Mouse (Mus musculus) heart, postnatal 14 days (tissue): ENCODE results near the gene Rpl18a. TPM values are rescaled to one million over a fixed set of nuclear protein-coding genes. Genes with fewer than 3 reads are reported as not detected.

Experiments used
- DNase-seq, 2 experiments: peaks; one replicate each; pipeline ENCODE4 v3.0.0; 2021 to 2022
- intact Hi-C: fragments of 180-260 bp; cut with DNase I; formaldehyde crosslinking; loops from one replicate; pipeline ENCODE4 v1.15.1; 2025
- total RNA-seq, 2 experiments: library from RNA; stranded (reverse); gene quantifications; 2 replicates each; pipeline ENCODE4 v1.2.3; 2021

Rpl18a gene
- total RNA-seq, 2 experiments from 2014 or later: 901 to 988 TPM

DNA sequence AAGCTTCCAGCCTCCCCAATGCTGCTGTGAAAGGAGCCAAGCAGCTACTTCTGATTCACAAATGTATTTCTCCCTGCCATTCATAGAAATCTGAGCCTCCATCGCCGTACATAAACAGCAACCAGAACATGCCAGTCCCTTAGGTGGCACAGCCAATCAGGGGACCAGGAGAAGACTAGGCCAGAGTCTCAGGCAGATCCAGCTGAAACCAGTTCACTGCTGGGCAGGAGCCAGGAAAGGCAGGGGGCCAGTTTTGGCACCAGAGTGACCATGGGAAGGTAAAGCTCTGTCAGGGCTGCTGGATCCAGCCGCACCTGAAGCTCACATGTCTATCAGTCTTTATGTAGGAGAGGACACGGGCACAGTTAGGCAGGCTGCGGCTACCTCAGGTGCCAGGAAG is 6.6 kb downstream of the Rpl18a start:
- intact Hi-C loops: loop anchor here (10.0 kb wide), 1 partner anchor 594 kb away; the partner anchor contains the start of genes Ano8 and Gtpbp3
- no peak for DNase-seq

DNA sequence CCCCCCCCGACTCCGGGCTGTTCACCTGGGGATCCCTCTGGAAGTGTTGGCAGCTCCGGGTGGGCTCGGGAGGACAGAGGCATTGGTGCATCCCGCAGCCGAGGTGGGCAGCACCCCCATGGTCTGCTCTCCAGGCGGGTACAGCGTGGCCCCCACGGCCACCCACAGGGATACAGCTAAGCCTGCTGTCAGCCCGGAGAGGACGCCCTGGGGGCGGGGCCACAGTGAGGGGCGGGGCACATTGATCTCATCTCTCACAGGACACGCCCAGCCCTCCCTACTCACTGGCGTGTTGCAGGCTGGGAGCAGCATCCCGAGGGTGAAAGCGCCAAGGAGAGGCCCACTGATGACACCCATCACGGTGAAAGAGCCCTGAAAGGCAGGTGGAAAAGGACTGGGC is 9.5 kb downstream of the Rpl18a start:
- intact Hi-C loops: no loop called here
- no peak for DNase-seq

DNA sequence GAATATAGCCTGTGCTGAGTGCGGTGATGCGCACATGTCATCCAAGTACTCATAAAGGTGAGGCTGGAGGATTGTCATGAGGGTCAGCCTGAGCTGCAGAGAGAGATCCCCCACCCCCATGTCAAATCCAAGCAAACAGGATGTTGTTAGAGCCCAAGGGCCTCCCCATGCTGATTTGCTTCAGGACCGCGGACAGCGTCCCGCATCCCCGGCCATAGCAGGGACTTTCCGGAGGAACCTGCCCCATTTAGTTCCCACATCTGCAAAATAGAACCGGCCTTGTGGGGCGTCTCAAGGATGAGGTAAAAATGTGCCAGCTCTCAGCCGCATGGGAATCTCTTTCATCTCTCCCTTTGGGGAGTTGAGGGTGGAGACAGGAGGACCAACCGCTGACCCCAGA is 11.6 kb downstream of the Rpl18a start:
- DNase-seq: peak; percentile 57 to 68
- intact Hi-C loops: no loop called here

DNA sequence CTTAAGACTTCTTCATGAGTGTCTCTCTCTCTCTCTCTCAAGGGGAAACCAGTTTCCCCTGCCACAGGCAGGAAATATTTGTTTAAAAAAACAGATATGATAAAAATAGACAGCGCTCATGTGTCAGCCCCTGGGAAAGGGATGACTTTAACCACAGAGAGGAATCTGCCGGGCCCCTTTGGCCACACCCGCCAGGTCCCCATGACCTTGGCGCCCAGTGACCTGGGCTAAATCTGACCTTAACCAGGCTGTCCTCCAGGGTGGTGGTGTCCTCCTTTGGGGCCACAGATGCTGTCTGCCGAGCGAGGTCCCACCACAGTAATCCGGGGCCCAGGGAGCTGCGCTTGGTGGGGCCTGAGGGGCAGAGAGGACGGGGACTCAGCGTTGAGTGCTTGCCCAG is 12.5 kb downstream of the Rpl18a start:
- DNase-seq: no peak
- intact Hi-C loops: no loop called here

DNA sequence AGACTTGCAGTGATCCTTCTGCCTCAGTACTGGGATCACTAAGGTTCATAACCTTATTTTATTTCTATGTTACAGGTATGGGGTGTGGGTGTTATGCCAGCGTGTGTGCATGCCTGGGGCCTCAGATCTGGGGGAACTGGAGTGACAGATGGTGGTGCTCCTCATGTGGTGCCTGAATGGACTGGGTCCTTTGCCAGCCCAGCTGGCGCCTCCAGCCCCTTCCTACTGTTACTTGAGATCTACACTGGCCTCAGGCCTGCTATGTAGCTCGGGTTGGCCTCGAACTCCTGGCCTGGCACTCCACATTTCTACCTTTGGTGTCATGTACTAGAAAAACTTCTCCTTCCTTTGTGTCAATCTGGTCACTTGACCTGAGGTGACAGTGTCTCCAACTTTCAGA is 13.0 kb downstream of the Rpl18a start:
- no peak for DNase-seq
- intact Hi-C loops: no loop called here

DNA sequence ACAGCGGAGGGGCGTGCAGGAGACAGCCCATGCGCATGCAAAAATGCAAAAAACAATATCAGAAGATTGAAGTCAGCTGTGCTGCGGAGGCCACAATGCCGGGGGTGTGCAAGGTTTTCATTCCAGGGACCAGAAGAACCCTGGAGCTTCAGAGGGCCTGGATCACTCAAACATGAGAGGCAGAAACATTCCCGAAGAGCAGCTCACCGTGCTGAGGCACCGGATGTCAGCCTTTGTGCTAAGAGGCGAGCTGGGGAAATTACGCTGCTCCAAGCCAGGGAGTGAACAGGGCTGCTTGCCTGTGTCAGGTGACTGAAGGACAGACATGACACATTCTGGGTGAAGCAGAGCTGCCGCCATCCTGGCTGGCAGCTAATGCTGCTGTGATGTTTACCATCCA is 16.7 kb downstream of the Rpl18a start:
- DNase-seq: no peak
- intact Hi-C loops: no loop called here

DNA sequence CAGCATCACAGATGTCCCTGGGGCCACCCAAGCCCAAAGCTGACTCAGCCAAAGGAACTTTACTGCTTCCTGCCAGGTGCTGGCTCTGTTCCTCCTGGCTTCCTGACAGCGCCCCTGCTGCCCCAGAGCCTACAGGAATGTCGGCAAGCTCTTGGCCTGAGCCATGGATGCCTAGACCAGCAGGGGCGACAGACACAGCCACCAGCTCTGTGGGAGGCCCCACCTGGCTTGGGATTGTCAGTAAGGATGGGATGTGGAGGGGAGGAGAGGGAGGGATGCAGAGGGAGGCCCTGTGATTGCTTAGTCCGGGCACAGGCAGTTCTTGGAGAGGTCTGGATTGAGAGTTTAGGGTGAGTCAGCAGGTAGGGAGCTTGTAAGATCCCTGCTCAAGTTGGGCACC is 17.1 kb downstream of the Rpl18a start:
- DNase-seq: peak; percentile 57 to 74
- intact Hi-C loops: no loop called here

DNA sequence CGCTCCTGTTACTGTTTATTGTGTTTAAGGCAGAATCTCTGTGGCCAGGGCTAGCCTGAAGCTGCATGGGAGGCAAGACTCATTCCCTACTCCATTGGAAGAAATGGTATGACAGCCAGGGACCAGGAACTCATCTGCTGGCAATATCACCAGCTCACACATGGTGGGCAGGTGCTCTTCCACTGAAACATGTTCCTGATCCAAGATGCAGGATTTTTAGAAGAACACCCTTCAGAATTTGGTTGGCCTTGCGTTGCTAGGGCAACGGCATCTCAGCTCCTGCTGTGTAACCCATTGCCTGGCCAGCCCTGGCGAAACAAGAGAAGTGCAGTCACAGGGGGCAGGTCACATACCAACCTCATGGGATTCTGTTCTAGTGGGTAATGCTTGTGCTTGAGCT is 17.7 kb downstream of the Rpl18a start:
- intact Hi-C loops: no loop called here
- no peak for DNase-seq

DNA sequence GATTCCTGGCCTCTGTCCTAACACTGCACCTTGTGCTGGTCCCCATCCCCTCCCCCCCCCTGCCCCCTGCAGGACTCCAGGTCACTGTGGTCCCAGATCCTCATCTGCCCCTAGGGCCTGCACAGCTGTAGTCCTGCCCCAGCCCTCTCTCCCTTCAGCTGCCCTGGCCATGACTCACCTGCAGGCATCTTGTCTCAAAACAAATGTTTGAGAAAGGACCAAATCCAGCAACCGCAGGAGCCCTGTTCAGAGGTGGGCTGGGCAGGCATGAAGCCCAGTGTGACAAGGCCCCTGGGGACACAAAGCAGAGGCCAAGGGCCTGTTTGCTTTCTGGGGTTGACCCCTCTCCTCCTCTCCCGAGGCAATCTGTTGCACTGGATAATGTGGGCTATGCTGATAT is 19.0 kb downstream of the Rpl18a start:
- DNase-seq: no peak
- intact Hi-C loops: no loop called here

DNA sequence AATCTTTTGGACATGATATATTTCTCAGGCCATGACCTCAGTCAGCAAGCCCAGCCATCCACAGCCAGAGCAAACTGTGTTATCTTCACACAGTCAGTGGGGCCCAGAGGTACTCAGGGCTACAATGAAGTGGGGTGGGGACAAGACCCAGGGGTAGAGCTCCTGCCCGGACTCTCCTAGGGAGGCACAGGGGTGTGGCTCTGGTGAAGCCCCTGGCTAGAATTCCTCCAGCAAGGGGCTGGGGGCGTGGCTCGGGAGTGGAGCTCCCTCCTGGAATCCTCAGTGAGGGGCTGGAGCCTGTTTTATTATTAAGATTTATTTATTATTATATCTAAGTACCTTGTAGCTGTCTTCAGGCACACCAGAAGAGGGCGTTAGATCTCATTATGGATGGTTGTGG is 20.8 kb downstream of the Rpl18a start:
- intact Hi-C loops: no loop called here
- DNase-seq: no peak

DNA sequence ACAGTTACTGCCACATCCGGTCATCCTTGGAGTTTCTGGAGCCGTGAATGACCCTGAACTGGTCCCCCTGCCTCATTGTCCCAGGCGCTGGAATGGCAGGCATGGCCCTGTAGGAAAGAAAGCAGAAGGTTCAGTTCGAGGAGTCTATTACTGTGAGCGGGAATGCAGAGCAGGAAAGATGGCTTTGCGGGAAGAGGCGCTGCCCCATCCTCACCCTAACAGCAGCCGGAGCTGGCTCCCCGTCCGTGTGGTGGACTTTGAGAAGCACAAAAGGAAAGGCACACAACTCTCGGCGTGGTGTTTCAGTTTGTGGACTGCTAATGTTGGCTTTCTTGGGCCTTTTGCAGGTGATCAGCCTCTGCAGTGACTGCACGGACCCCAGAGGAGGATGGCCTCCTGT is 22.8 kb downstream of the Rpl18a start:
- intact Hi-C loops: no loop called here
- no peak for DNase-seq

DNA sequence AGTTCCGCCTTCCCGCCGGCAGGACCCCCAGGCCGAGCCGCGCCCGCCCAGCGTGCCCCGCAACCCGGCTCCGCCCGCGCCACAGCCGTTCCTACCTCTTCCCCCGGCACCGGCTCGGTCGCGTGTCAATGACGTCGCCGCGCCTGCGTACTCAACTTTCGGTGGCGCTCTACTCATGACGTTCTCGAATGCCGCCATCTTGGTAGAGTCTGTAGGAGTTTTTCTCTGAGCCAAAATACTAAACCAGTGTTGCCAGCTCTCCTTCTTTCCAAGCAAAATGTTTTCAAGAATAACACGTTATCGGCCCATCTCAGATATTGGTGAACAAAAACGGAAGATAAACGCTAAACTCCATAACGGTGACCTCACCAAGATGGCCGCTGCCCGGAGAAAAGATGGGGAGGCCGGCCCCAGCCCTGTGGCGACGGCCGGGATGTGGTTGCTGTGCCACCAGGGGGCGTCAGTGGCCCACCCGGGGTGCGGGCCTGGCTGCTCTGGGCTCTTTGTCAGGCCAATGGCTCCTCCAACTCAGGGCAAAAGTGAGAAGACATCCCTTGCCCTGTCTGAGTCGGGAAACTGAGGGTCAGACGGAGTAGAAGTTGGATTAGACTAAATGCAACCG is 23.7 kb downstream of the Rpl18a start, which contains the start of gene Ccdc124:
TSS of gene Ccdc124 (minus strand) at position 572 of the 622 bp plus-strand sequence.
- intact Hi-C loops: loop anchor here (1.0 kb wide), 1 partner anchor 21 kb away; no protein-coding TSS in a partner anchor
- peak; percentile 96 to 98 for DNase-seq

DNA sequence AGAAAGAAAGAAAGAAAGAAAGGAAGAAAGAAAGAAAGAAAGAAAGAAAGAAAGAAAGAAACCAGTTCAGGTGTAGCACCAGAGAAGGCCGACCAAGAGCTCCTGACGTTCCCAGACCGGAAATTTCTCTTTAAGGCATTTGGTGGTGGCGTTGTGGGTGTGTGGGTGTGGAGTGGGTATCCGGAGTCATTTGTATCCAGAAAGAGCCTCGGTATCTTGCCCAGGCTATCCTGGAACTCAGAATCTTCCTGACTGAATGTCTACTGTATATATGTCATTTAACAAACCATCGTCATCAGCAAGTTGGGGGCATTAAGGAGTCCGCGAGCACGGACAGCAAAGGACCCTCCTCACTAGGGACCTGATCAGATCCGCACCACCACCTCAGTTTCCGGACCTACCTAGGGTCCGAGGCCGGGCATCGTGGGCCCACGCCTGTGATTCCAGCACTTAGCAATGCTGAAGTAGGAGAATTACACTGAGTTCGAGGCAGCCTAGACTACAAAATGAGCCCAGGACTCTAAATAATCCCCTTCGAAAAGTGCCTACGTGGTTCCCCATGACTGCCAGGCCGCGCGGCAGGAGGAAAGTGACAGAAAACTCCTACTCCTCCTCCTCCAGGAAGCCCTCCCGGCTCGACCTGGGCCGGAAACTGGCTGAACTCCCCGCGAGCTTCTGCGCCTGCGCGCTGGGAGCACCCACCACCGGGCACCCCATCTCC is 24.4 kb downstream of the Rpl18a start:
- intact Hi-C loops: loop anchor here (1.0 kb wide), 1 partner anchor 21 kb away; no protein-coding TSS in a partner anchor
- no peak for DNase-seq

DNA sequence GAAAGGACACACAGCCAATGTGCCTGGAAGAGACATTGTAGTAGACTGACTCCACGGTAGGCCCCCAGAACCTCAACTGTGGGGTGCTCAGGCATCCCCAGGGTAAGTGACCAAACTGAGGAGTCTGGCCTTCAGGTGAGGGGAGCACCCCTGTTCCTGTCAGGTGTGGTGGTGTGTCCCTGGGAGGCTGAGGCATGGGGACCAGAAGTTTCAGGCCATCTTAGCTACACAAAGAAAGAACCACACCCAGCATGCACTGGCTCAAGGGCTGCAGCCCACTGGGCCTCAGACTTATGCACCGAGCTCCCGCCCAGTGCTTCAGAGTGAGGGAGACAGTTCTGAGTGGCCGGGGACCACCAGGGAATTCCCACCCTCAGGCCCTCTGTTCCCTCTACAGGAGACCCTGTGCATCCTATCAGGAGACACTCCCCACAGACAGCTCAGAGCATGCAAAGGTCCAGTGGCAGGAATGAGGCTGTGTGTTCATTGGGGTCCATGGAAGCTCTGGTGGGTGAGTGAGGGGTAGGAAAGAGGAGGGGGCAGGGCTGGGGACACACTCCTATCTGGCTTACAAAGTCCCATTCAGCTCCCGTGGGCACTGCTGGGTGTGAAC is 25.9 kb downstream of the Rpl18a start:
- intact Hi-C loops: no loop called here
- DNase-seq: no peak

DNA sequence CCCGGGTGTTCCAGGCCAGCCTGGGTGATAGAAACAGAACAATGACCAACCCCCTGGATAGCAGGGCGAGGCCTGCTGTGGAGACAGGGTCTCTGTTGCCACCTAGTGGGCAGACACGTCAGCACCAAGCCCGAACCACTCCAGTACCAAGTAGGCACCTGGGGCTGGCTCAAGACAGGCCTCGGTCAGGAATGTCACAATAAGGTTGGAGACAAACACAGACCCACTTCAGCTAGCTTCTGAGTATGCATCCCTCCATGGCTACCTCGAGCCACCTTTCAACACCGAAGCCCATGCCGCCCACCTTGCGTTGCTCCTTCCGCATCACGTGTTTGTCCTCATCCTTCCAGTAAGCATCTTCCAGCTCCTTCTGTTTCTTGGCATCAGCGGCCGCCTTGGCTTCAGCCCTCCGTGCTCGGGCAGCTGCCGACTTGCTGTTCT is 27.6 kb downstream of the Rpl18a start:
- intact Hi-C loops: loop anchor here (1.0 to 2.0 kb wide), 2 partner anchors 25 to 49 kb away; no protein-coding TSS in a partner anchor

DNA sequence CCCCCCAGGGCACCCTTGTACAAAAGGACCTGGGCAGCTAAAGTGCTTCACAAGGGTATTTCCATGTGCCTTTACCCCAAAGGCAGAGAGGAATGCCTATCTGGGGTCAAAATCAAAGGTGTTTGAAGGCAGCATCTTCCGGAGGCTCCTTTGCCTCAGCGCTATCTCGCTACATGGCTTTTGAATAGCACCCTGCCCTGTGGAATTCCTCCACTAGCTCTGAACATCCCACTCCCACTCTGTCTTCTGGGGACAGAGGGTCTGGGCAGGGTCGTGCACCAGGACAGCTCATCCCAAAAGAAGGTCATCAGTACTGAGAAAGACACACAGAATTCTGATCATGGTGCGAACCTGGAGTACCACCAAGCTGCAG is 28.0 kb downstream of the Rpl18a start:
- no peak for DNase-seq
- intact Hi-C loops: loop anchor here (1.0 to 2.0 kb wide), 2 partner anchors 25 to 48 kb away; no protein-coding TSS in a partner anchor

More for the DNA sequence above, 27.6 kb downstream of the Rpl18a start:
- DNase-seq: peak; percentile 79 to 85

DNA sequence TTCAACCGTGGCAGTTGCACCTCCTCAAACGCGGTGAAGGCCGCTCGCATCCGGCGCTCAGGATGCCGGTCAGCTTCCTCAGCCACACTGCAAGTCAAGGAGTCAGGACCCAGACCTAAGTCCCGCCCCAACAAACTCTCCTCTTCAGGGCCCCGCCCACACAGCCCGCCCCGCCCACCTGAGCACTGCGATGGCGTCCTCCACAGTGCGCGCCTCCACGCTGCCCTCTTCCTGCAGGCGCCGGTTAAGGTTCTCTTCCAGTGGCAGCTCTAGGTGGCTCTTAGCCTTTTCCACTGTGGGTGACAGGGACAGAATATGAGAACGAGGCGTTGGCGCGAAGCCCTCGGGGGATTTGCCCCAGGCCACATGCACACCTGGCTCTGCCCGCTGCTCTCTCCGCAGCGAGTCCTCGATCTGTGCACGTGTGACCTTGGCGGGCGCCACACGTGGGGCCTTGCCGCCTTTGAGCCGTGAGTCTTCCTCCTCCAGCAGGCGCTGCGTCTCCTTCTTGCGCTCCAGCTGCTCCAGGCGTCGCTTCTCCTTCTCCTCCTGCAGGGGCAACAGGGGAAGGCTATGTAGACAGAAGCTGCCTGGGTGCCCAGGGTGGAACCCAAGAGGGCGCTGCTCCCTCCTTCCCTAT is 28.5 kb downstream of the Rpl18a start:
- DNase-seq: no peak
- intact Hi-C loops: loop anchor here (1.0 to 2.0 kb wide), 2 partner anchors 24 to 48 kb away; no protein-coding TSS in a partner anchor

DNA sequence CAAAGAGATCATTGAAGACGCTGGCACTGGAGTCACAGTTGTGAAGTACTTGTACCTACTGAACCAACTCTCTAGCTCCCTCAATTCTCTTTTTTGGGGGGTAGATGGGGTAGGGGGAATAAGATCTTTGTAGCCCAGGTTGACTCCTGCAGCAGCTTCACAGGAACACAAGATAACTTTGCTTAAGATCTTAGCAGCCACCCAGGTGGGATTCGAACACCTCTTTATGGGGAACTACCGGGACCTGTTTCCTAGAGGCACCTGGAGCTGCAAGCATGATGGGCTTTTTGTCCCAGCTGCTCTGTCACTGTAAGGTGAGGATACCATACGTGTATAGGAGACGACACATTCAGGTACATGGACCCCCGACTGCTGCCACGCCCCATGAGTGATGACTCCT is 30.6 kb downstream of the Rpl18a start:
- intact Hi-C loops: no loop called here
- DNase-seq: no peak

DNA sequence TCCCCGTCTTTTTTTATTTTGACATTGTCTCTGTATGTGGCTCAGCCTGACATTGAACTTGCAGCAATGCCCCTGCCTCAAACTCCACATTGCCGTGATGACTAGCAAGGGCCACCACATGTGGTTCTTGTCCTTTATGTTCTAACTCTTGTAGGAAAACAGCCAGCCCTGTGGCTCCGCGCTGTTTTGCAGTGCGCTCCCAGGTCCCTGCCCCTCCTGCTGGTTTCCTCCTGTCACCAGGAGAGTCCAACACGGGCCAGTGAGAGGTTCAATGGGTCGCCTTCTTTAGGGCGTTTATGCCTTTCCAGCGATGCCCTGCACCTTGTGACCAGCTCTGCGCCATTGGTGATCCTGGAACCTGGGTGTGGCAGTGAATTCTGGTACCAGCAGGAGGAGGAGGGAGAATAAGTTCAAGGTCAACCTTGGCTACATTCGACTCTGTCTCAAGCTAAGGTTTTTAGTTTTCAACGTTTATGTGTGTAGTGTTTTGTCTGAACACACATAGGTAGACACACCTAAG is 31.2 kb downstream of the Rpl18a start:
- DNase-seq: no peak
- intact Hi-C loops: no loop called here

DNA sequence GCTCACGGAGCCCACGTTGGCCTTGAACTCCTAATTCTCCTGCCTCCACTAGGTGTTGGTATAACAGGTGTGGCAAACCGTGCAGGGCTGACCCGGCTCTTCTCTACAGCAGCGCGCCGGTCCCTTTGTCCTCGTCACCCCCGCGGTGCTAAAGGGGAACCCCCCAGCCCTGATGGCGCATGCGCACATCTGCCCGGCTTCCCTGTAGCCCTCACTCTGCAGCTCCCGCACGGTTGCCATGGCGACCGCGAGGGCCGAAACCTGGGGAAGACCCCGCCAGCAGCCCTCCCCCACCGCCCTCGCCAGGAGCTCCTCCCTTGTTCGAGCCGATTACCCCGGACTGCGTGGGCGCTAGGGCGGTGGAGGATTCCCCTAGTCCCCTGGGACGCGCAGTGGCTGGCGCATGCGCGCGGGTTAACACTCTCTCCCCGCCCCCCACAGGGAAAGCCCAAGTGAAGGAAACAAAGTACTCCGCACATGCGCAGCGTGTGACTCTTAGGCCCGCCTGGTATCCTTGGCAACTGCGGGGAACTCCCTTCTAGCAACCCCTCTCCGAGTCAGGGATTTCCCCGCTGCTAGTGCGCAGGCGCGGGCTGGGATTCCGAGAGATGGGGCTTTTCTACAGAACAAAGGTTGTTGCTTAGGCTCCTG is 31.7 kb downstream of the Rpl18a start:
- peak; percentile 99 for DNase-seq
- intact Hi-C loops: no loop called here
